17 mouse cellular contexts compared by ENCODE assay signal in genomic region chr5:122017778-122018177, GRCm38 (mm10). TPM values are rescaled to one million over a fixed set of nuclear protein-coding genes. Genes with fewer than 3 reads are reported as not detected.
DNase-seq lines count a peak whose midpoint lies in the region; ATAC-seq and TF ChIP-seq lines count a peak whose summit lies in the region.
"Had no signal": no experiment of that assay in that cellular context is flagged by ENCODE, and none has a peak within 500 bp of the region (broad histone marks: within the 10 kb centered on the region; RNA-seq: fewer than 3 reads in every experiment).

No protein-coding gene starts in this region.

- intact Hi-C loops in left cerebral cortex, adult 2 months (cut with DNase I): no loop called here

- no peak overlapping the region for H3K4me2 ChIP-seq in lung, embryonic 14.5 days
- H3K4me2 ChIP-seq in hindbrain, embryonic 16.5 days (ENCODE audit: low read length): no peak overlapping the region
- no peak overlapping the region for H3K4me2 ChIP-seq in midbrain, embryonic 14.5 days (ENCODE audit: low read length)
- H3K4me2 ChIP-seq: stomach, embryonic 15.5 days had no signal

- peak; percentile 27 for DNase-seq in embryo, embryonic 10.5 days (ENCODE audit: low spot score)
- no peak for DNase-seq in embryo, embryonic 11 days
- peak; percentile 14 for DNase-seq in lung, embryonic 14.5 days
- DNase-seq in lung, postnatal 4 days: no peak
- no peak for DNase-seq in midbrain, embryonic 14.5 days
- DNase-seq in left cerebral cortex, adult 2 months (ENCODE audit: extremely low spot score in 1 of 2, low spot score in 2 of 2): no peak
- no peak for DNase-seq in urinary bladder, adult 2 months (ENCODE audit: low spot score)
- DNase-seq: forebrain, postnatal 0 days; kidney, adult 11 months; right cerebral cortex, postnatal 25 days; thymus, adult 18-20 months had no signal

- no peak overlapping the region for H3K4me3 ChIP-seq in lung, embryonic 14.5 days (ENCODE audit: low read depth, low read length)
- no peak overlapping the region for H3K4me3 ChIP-seq in hindbrain, embryonic 16.5 days (ENCODE audit: low read length)
- H3K4me3 ChIP-seq in midbrain, embryonic 14.5 days (replicated peaks; ENCODE audit: low read depth, low read length): no peak overlapping the region
- H3K4me3 ChIP-seq in left cerebral cortex, adult 2 months: no peak overlapping the region
- H3K4me3 ChIP-seq: heart, embryonic 10.5 days; stomach, embryonic 15.5 days had no signal

- no peaks in the 10 kb centered on the region for H3K27me3 ChIP-seq in lung, embryonic 14.5 days (ENCODE audit: insufficient read depth, low read length)
- no peaks in the 10 kb centered on the region for H3K27me3 ChIP-seq in hindbrain, embryonic 16.5 days (replicated peaks; ENCODE audit: control insufficient read depth, insufficient read depth, low read length)
- H3K27me3 ChIP-seq in midbrain, embryonic 14.5 days (ENCODE audit: control insufficient read depth, insufficient read depth, low read length): no peaks in the 10 kb centered on the region
- H3K27me3 ChIP-seq: Patski; stomach, embryonic 15.5 days had no signal

- WGBS in lung, embryonic 14.5 days: 20% methylated on average over 9 of the region's 9 CpGs
- 47% methylated on average over 9 of the region's 9 CpGs for WGBS in hindbrain, embryonic 16.5 days
- WGBS in midbrain, embryonic 14.5 days: 46% methylated on average over 9 of the region's 9 CpGs

- H3K4me1 ChIP-seq in lung, embryonic 14.5 days (ENCODE audit: insufficient read depth): no peaks in the 10 kb centered on the region
- peaks cover 15% of the 10 kb centered on the region for H3K4me1 ChIP-seq in hindbrain, embryonic 16.5 days (ENCODE audit: control insufficient read depth, insufficient read depth, low read depth, low read length)
- H3K4me1 ChIP-seq in midbrain, embryonic 14.5 days (ENCODE audit: control insufficient read depth, insufficient read depth, low read length): peaks cover 16% of the 10 kb centered on the region; the same call in 1 of the 2 replicates

- no peak overlapping the region for H3K9ac ChIP-seq in lung, embryonic 14.5 days
- H3K9ac ChIP-seq in hindbrain, embryonic 16.5 days (ENCODE audit: low read depth, low read length): no peak overlapping the region
- H3K9ac ChIP-seq in midbrain, embryonic 14.5 days (replicated peaks; ENCODE audit: low read length): no peak overlapping the region
- H3K9ac ChIP-seq: forebrain, postnatal 0 days; stomach, embryonic 15.5 days had no signal

- H3K36me3 ChIP-seq in lung, embryonic 14.5 days (ENCODE audit: insufficient read depth): no peaks in the 10 kb centered on the region
- no peaks in the 10 kb centered on the region for H3K36me3 ChIP-seq in hindbrain, embryonic 16.5 days (ENCODE audit: control insufficient read depth, insufficient read depth, low read length)
- H3K36me3 ChIP-seq in midbrain, embryonic 14.5 days (ENCODE audit: control insufficient read depth, insufficient read depth, low read length): no peaks in the 10 kb centered on the region
- H3K36me3 ChIP-seq: stomach, embryonic 15.5 days had no signal

- no peaks in the 10 kb centered on the region for H3K9me3 ChIP-seq in lung, embryonic 14.5 days (ENCODE audit: low read depth, low read length)
- peaks cover 9% of the 10 kb centered on the region for H3K9me3 ChIP-seq in hindbrain, embryonic 16.5 days (ENCODE audit: control insufficient read depth, low read length)
- H3K9me3 ChIP-seq in midbrain, embryonic 14.5 days (ENCODE audit: control insufficient read depth, low read length): peaks cover 8% of the 10 kb centered on the region; the same call in 1 of the 2 replicates
- H3K9me3 ChIP-seq: heart, embryonic 10.5 days; stomach, embryonic 15.5 days had no signal

- H3K27ac ChIP-seq in lung, embryonic 14.5 days (ENCODE audit: low read depth): no peak overlapping the region
- H3K27ac ChIP-seq in hindbrain, embryonic 16.5 days (ENCODE audit: low read depth, low read length): 0 out of 2 replicates have a peak overlapping the region, but pooled peaks have one; percentile 11
- peak overlapping the region; percentile 41 for H3K27ac ChIP-seq in midbrain, embryonic 14.5 days (replicated peaks; ENCODE audit: low read depth, low read length)
- no peak overlapping the region for H3K27ac ChIP-seq in left cerebral cortex, adult 2 months
- H3K27ac ChIP-seq: heart, embryonic 10.5 days; kidney, postnatal 0 days; stomach, embryonic 15.5 days had no signal

- TF ChIP-seq CTCF in lung, embryonic 14.5 days (IDR thresholded peaks at IDR 0.05; ENCODE audit: low read depth): no peak
- no peak for TF ChIP-seq CTCF in left cerebral cortex, adult 2 months (IDR thresholded peaks at IDR 0.05)

- no peak for ATAC-seq in lung, embryonic 14.5 days (ENCODE audit: insufficient read depth)
- no peak for ATAC-seq in hindbrain, embryonic 16.5 days
- no peak for ATAC-seq in midbrain, embryonic 14.5 days (ENCODE audit: low FRiP score, low TSS enrichment)
- ATAC-seq: forebrain, postnatal 0 days; Patski had no signal

RNA-seq across cellular contexts. Expression of gene Cux2, which starts 32.1 kb away (rescaled TPM):
- polyA plus RNA-seq in lung, embryonic 14.5 days (2014; fragmentation: Nextera tagmentation; extraction: Ambion mirVana): 3.6 and 4.0 TPM in 2 replicates
- polyA plus RNA-seq in hindbrain, embryonic 16.5 days (2015; fragmentation: Nextera tagmentation; extraction: Ambion mirVana): 16.7 and 18.7 TPM in 2 replicates
- 25.5 and 28.8 TPM in 2 replicates for polyA plus RNA-seq in midbrain, embryonic 14.5 days (2014; fragmentation: Nextera tagmentation; extraction: Ambion mirVana)
- total RNA-seq in left cerebral cortex, adult 2 months (2021): 100 to 1,000 TPM; 194 to 215 TPM
- 4.7 and 5.1 TPM in 2 replicates for polyA plus RNA-seq in urinary bladder, adult 2 months (2012; rRNA removed)
- total RNA-seq: monocyte, adult 5-6 weeks had no signal

Comparison
In these comparisons a context has a peak if more than half of its experiments do, and no peak if none do; other contexts are left out.
1. DNase-seq: peak in embryo, embryonic 10.5 days (single experiment) and lung, embryonic 14.5 days (single experiment); none in embryo, embryonic 11 days (single experiment), lung, postnatal 4 days (0 of 2), midbrain, embryonic 14.5 days (single experiment), left cerebral cortex, adult 2 months (0 of 2) and urinary bladder, adult 2 months (single experiment).
2. H3K27ac ChIP-seq: peak in hindbrain, embryonic 16.5 days (single experiment) and midbrain, embryonic 14.5 days (single experiment); none in lung, embryonic 14.5 days (single experiment) and left cerebral cortex, adult 2 months (single experiment).